Mouse (Mus musculus) G1E (cell line): ENCODE data around the gene Nhsl2.

Experiments used
- CTCF ChIP-seq: IDR thresholded peaks from 2 replicates; pipeline ENCODE4 v1.5.1; 2012; ENCODE audit warnings: low read depth, low read length, inconsistent platforms, mixed read lengths
- GATA1 ChIP-seq: IDR thresholded peaks from 2 replicates; pipeline ENCODE4 v1.6.1; 2012; ENCODE audit warnings: borderline replicate concordance, low read length, inconsistent platforms, mixed read lengths
- GATA2 ChIP-seq: IDR thresholded peaks from 2 replicates; pipeline ENCODE4 v1.6.1; 2012; ENCODE audit warnings: low read depth, low read length, inconsistent platforms, borderline replicate concordance
- POLR2AphosphoS5 ChIP-seq: IDR thresholded peaks from 2 replicates; pipeline ENCODE4 v1.6.1; 2012; ENCODE audit warnings: low read depth, low read length, inconsistent platforms; ENCODE audit not compliant: insufficient replicate concordance
- TAL1 ChIP-seq: conservative IDR thresholded peaks from 2 replicates; pipeline ENCODE4 v1.6.1; 2012; ENCODE audit warnings: low read depth, low read length, inconsistent platforms, mixed read lengths

DNA sequence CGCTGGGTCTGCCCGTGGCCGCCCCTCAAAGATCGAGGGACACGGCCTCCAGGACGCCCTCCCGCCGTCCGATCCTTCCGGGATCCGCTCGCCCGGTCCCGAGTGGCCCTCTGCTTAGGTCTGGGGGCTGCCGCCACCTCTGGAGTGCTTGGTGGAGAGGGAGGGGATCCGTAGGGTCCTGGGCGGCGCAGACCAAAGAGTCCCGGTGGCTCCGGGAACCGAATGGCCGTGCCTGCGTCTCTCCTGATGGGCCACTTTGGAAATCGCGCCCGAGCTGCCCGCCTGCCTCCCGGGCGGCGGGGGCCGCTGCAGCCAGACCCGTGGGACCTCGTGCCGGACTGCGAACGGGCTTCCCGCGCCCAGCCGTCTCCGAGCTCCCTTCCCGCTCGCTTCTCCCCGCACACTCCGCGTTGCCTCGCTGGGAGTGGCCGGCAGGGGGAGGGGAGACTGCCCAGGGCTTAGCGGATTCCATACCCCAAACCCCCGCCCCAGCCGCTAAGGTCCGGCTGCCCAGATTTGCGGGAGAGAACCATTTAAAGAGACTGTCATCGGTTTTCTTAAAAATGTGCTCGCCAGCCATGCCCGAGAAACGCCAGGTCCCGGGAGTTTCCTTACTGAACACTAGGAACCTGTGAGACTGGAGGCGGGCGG, 841 bp downstream of the Nhsl2 start:
- TF ChIP-seq CTCF (no peak), TAL1 (no peak), POLR2AphosphoS5 (no peak), GATA1 (no peak), GATA2 (no peak)
